Mouse (Mus musculus) thymus, postnatal 4 days (tissue): ENCODE data around the gene Sprr2a3.
"Not testable (repeated sequence)": the region's sequence is repeated elsewhere in the genome, so short reads cannot be mapped to it uniquely, and the experiment has no call there.

Experiments
- DNase-seq: peaks from one replicate; pipeline ENCODE4 v3.0.0; 2021

Gene Sprr2a3

DNA sequence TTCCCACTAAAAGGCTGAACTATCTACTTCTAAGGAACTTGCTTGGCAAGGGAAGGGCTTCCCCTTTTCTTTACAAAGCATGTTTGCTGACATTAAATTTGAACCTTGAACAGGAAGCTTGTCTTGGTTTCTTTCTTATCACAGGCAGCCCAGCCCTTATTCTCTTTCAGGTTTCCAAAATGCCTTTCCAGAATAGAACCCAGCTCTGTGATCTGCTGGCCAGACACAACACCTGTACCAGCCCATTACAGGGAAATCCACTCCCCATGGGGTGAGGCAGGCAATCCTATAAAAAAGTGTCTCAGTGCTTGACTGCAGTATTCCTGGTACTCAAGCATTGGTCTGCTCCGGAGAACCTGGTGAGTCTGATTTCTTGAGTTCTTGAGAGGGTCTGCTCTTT lies at the start of gene Sprr2a3:
TSS of gene Sprr2a3 (plus strand) at position 317 of the 400 bp plus-strand sequence.
- DNase-seq = not testable (repeated sequence)

DNA sequence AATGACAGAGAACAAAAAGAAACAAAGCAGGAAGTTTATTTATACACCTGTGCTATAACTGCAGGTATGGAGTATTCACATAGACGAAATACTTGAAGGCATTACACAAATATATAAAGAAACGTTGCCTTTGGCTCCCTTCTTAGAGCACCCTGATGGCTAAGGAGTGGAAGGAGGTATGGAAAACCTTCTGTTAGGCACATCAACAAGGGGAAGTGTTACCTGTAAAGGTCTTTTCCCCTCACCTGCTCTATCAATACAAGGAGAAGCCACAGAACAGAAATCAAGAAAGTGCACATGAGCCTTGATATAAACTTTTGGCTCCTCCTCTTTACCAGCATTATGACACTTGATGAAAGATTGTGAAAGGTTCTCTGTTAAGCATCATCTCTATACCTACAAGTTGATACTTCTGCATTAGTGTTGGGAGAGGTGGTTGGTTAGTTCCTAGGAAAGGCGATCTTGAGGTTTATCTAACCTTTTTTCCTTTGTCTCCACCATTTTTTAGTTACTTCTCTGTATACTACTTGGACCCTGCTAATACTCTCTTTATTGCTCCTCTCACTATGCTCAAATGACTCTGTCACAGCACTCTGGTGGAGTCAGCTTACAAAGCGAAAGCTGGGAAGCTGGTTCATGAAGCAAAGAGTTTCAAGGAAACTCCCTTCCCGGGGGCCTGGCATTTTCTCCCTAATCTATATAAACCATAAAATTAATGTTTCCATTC lies 48.6 kb upstream of the Sprr2a3 start:
- not testable (repeated sequence) for DNase-seq

DNA sequence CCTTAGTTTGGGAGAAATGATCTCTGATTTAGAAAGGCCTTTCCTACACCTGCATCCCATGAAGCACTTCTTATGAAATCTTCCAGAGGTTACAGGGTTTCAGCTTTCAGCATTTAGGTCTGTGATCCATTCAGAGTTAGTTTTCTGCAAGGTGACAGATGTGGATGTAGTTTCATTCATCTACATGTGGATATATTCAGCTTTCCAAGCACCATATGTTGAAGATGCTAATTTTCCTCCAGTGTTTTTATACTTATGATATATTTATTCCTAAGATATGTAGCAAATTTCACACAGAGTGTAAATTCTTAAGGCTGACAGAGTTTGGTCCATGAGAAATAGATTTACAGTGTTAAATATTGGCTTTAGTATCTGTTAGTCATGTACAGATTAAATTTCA lies 46.5 kb upstream of the Sprr2a3 start:
- DNase-seq = not testable (repeated sequence)

DNA sequence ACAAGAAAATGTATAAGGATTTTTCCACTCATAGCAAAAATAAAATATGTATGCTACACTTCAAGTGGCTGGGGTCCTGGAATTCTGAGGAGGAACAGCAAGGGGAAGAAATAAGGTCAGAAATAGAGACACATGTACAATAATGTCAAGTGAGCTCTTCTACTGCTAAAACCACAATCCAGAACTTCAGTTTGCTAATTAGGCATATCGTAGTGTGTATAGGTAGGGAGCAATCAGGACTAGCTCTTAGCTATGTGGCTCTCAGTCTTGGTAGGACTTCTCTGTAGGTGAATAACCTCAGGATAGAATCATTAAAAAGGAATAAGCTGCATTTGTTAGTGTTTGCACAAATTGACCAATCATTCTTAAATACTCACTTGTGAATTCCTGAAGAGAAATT lies 46.0 kb upstream of the Sprr2a3 start:
- DNase-seq = not testable (repeated sequence)

DNA sequence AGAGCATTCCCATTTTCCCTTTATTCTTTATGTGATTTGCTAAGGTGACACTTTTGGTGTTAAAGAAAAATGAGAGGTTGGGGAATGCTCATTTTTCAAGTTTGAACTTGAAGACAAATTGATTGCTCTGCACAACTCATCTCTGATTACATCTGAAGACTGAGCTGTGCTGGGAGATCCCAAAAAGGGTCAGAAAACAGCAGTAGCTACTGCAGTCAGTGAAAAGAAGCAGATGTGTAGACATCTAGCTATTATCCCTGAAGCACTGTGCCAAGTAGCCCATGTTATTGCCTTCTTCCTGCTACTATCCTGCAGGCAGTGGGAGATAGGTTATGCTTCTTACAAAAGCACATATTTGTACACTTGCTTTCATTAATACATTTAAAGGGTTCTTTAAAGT lies 40.4 kb upstream of the Sprr2a3 start:
- not testable (repeated sequence) for DNase-seq

DNA sequence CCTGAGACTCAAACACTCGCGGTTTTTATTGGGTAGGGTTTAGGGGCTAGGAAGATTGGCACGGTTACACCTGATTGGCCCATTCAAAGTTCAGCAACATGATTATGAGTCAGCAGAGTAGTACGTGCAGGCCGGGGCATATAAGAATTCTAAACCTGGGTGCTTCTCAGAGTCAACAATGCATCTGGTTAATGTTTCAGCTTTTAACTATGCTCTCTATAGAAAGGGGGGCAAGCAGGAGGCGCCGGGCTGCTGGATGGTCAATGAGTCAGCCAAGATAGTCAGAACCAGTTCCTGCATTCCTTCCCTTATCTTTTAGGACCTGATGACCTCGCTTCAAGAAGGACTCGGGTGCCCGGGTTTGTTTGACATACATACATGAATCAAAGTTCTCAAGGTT lies 39.0 kb upstream of the Sprr2a3 start:
- not testable (repeated sequence) for DNase-seq

DNA sequence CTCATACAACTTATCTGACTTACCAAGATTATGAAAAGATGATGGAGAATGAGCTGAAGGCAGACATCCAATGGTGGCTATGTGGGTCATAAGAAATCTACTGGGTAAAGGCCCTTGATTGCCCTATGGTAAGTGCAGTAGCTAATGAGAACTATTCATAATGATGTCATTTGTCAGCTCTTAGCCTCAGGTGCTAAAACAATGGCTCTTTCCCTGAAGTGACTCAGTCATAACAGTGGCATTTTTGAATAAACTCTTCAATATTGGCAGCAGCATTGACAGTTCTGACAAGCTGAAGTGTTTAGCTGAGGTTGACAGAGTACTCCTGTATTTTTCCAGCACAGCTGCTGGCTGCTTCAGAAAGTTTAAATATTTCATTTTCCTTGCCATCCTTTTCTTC lies 36.7 kb upstream of the Sprr2a3 start:
- DNase-seq = not testable (repeated sequence)

DNA sequence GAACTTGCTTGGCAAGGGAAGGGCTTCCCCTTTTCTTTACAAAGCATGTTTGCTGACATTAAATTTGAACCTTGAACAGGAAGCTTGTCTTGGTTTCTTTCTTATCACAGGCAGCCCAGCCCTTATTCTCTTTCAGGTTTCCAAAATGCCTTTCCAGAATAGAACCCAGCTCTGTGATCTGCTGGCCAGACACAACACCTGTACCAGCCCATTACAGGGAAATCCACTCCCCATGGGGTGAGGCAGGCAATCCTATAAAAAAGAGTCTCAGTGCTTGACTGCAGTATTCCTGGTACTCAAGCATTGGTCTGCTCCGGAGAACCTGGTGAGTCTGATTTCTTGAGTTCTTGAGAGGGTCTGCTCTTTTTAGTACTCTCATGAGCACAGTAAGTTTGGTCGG lies 34.8 kb upstream of the Sprr2a3 start:
- not testable (repeated sequence) for DNase-seq

DNA sequence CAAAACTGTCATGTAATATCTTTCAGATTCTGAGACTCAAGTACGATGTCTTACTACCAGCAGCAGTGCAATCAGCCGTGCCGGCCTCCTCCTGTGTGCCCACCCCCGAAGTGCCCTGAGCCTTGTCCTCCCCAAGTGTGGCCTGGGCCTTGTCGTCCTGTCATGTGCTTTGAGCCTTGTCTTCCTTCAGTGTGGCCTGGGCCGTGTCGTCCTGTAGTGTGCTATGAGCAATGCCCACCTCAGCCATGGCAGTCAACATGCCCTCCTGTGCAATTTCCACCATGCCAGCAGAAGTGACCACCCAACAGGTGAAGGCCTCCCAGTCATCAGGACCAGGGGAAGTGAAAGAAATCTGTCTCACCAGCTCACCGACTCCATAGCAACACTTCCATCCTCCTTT lies 31.4 kb upstream of the Sprr2a3 start:
- not testable (repeated sequence) for DNase-seq

DNA sequence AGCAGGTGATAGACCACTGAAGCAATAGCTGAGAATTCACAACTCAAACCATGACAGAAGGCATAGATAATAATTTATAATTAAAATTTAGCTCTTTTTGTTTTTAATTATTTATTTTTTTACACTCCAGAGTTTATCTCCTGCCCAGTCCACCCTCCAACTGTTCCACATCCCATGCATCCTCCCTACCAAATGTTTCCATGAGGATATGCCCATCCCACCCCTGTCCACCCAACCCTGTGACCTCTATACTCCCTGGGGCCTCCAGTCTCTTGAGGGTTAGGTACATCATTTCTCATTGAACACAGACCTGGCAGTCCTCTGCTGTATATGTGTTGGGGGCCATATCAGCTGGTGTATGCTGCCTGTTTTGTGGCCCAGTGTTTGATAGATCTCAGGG lies 26.7 kb upstream of the Sprr2a3 start:
- DNase-seq = not testable (repeated sequence)

DNA sequence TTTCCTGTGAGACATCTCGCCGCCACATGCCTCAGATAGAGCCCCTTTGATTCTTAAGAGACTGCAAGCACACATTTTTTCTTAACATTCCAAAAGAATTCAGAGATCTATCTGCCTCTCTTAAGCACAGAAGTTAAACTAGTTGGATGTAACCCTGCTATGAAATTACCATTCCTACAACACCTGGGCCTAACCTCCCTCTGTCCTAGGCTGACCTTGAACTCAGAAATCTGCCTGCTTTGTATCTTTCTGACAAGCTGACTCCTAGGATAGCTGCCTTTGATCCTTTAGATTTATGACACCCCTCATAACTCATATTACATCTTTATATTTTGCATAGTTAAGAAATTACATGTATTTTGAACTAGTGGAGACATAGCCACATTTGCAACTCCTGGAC lies 21.8 kb upstream of the Sprr2a3 start:
- DNase-seq = not testable (repeated sequence)

DNA sequence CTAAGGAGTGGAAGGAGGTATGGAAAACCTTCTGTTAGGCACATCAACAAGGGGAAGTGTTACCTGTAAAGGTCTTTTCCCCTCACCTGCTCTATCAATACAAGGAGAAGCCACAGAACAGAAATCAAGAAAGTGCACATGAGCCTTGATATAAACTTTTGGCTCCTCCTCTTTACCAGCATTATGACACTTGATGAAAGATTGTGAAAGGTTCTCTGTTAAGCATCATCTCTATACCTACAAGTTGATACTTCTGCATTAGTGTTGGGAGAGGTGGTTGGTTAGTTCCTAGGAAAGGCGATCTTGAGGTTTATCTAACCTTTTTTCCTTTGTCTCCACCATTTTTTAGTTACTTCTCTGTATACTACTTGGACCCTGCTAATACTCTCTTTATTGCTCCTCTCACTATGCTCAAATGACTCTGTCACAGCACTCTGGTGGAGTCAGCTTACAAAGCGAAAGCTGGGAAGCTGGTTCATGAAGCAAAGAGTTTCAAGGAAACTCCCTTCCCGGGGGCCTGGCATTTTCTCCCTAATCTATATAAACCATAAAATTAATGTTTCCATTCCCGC lies 13.7 kb upstream of the Sprr2a3 start:
- not testable (repeated sequence) for DNase-seq

DNA sequence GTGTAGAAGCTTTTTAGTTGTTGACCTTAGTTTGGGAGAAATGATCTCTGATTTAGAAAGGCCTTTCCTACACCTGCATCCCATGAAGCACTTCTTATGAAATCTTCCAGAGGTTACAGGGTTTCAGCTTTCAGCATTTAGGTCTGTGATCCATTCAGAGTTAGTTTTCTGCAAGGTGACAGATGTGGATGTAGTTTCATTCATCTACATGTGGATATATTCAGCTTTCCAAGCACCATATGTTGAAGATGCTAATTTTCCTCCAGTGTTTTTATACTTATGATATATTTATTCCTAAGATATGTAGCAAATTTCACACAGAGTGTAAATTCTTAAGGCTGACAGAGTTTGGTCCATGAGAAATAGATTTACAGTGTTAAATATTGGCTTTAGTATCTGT lies 11.7 kb upstream of the Sprr2a3 start:
- not testable (repeated sequence) for DNase-seq

DNA sequence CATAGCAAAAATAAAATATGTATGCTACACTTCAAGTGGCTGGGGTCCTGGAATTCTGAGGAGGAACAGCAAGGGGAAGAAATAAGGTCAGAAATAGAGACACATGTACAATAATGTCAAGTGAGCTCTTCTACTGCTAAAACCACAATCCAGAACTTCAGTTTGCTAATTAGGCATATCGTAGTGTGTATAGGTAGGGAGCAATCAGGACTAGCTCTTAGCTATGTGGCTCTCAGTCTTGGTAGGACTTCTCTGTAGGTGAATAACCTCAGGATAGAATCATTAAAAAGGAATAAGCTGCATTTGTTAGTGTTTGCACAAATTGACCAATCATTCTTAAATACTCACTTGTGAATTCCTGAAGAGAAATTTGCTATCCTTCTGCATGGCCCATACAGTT lies 11.2 kb upstream of the Sprr2a3 start:
- not testable (repeated sequence) for DNase-seq

DNA sequence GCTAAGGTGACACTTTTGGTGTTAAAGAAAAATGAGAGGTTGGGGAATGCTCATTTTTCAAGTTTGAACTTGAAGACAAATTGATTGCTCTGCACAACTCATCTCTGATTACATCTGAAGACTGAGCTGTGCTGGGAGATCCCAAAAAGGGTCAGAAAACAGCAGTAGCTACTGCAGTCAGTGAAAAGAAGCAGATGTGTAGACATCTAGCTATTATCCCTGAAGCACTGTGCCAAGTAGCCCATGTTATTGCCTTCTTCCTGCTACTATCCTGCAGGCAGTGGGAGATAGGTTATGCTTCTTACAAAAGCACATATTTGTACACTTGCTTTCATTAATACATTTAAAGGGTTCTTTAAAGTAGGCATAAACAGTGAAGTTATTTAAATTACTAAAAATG lies 5.6 kb upstream of the Sprr2a3 start:
- not testable (repeated sequence) for DNase-seq

DNA sequence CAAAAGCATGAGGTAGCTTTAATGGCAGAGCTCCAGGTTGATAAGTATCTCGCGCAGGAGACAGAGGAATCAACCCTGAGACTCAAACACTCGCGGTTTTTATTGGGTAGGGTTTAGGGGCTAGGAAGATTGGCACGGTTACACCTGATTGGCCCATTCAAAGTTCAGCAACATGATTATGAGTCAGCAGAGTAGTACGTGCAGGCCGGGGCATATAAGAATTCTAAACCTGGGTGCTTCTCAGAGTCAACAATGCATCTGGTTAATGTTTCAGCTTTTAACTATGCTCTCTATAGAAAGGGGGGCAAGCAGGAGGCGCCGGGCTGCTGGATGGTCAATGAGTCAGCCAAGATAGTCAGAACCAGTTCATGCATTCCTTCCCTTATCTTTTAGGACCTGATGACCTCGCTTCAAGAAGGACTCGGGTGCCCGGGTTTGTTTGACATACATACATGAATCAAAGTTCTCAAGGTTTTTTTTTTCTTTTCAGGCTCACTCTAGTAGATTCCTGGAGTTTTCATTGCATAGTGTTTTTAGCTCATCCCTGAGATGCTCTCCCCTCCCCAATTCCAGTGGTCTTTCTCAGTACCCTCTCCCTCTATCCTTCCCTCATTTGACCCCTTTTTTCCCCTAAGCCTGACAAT lies 4.1 kb upstream of the Sprr2a3 start:
- DNase-seq = not testable (repeated sequence)

DNA sequence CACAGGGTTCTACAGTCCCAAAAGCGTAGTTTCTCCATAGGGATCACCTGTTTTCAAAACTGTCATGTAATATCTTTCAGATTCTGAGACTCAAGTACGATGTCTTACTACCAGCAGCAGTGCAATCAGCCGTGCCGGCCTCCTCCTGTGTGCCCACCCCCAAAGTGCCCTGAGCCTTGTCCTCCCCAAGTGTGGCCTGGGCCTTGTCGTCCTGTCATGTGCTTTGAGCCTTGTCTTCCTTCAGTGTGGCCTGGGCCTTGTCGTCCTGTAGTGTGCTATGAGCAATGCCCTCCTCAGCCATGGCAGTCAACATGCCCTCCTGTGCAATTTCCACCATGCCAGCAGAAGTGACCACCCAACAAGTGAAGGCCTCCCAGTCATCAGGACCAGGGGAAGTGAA lies 3.3 kb downstream of the Sprr2a3 start:
- not testable (repeated sequence) for DNase-seq

DNA sequence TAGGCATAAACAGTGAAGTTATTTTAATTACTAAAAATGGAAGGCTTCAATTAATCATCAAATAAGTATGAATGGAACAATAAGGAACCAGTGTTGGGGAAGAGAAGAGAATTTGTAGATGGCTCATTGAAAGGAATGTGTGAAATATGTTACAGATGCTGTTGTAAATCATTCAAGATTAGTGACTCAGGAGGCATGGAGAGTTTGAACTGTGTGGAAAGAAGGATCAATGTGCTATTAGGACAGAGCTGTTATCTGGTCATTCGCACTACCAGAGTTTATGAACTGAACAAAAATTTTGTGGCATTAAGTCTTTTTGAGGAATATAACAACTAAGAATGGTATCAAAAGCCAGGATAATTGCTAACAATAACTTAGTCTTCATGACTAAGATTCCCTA lies 22.2 kb downstream of the Sprr2a3 start:
- no peak for DNase-seq

DNA sequence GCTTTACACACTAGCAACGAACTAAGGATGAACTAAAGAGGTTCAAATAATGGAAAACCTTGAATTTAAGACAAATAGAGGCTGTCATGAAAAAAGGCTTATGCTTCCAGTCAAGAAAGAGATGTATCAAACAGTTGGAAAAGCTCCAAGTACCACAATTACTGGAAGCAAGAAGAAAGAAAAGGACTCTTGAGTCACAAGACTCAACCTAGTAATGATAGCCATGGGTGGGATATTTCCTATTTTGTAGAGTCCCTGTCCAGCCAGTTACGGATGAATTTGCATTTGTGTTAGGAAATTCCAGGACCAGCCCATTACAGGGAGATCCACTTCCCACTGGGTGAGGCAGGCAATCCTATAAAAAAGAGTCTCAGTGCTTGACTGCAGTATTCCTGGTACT lies 31.1 kb downstream of the Sprr2a3 start, which contains the start of gene Sprr2b:
TSS of gene Sprr2b (plus strand) at position 301 of the 400 bp plus-strand sequence.
- no peak for DNase-seq

DNA sequence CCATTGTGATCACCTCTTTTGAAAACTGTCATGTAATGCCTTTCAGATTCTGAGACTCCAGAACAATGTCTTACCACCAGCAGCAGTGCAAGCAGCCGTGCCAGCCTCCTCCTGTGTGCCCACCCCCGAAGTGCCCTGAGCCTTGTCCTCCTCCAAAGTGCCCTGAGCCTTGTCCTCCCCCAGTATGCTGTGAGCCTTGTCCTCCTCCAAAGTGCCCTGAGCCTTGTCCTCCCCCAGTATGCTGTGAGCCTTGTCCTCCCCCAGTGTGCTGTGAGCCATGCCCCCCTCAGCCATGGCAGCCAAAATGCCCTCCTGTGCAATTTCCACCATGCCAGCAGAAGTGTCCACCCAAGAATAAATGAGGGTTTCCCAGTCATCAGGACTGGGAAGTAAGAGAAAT lies 32.2 kb downstream of the Sprr2a3 start:
- DNase-seq = no peak

DNA sequence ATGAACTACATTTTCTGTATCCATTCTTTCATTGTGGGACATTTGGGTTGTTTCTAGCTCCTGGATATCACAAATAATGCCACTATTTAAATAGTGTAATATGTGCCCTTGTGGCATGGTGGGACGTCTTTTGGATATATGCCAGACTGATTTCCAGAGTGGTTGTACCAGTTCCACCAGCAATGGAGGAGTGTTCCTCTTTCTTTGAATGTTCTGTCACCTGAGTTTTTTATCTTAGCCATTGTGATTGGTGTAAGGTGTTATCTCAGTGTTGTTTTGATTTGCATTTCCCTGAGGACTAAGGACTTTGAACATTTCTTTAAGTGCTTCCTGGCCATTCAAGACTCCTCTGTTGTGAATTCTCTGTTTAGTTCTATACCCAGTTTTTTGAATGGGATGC lies 51.1 kb downstream of the Sprr2a3 start:
- DNase-seq = no peak

DNA sequence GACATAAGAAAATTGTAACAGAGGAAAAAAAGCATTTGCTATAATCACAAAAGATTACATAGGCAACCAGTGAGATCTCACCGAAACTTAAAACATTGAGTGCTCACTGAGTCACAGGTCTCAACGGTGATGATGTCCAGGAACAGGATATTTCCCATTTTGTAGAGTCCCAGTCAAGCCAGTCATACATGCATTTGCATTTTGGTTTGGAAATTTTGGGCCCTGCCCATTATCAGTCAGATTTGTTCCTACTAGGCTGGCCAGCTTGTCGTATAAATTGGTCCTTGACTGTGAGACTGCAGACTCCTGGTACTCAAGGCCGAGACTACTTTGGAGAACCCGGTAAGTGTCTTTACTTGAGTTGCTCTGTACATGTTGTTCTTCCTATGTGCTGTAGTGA lies 53.6 kb downstream of the Sprr2a3 start, which contains the start of gene Sprr2d:
TSS of gene Sprr2d (plus strand) at position 301 of the 400 bp plus-strand sequence.
- DNase-seq = no peak
